Mouse (Mus musculus): ENCODE measurements around the gene Tnpo1. TPM values are rescaled to one million over a fixed set of nuclear protein-coding genes. Genes with fewer than 3 reads are reported as not detected.

Gene Tnpo1
- 17.1 and 20.7 TPM in 2 replicates for polyA plus RNA-seq (2015; fragmentation: Nextera tagmentation; extraction: Ambion mirVana)

GRCm38 (mm10) chr13:98926213-98926957 lies at the start of gene Tnpo1:
Gene Tnpo1, minus strand, starts transcription at chr13:98926384.
- no peaks in the 10 kb centered on the region for H3K36me3 ChIP-seq (ENCODE audit: control insufficient read depth, insufficient read depth, low read length)
- H3K4me3 ChIP-seq (ENCODE audit: low read depth, low read length), result peak within 1 kb of the TSS; percentile 100
- H3K9ac ChIP-seq (ENCODE audit: low read length), result peak within 1 kb of the TSS; percentile 100
- 1% methylated on average over 64 of the region's 75 CpGs for WGBS
- H3K4me1 ChIP-seq (replicated peaks; ENCODE audit: control insufficient read depth, insufficient read depth), result no peaks in the 10 kb centered on the region
- H3K27me3 ChIP-seq (ENCODE audit: control insufficient read depth, insufficient read depth, low read length), result no peaks in the 10 kb centered on the region
- TF ChIP-seq EP300 (optimal IDR thresholded peaks at IDR 0.05) (no peak), CTCF (IDR thresholded peaks at IDR 0.05; ENCODE audit: low read depth) (no peak)
- peak within 1 kb of the TSS; percentile 100 for H3K27ac ChIP-seq (replicated peaks)
- ATAC-seq (ENCODE audit: low FRiP score, low TSS enrichment), result peak; percentile 91
- H3K9me3 ChIP-seq (ENCODE audit: control insufficient read depth, low read length), result no peaks in the 10 kb centered on the region
- DNase-seq (ENCODE audit: low spot score), result peak; percentile 94
- H3K4me2 ChIP-seq (replicated peaks; ENCODE audit: low read depth), result peak within 1 kb of the TSS; percentile 78

- no peak for ATAC-seq (ENCODE audit: low FRiP score, low TSS enrichment)
- Histone ChIP-seq H3K27ac (replicated peaks) (no peak overlapping the region), H3K4me1 (replicated peaks; ENCODE audit: control insufficient read depth, insufficient read depth) (no peaks in the 10 kb centered on the region), H3K9me3 (ENCODE audit: control insufficient read depth, low read length) (no peaks in the 10 kb centered on the region), H3K4me3 (ENCODE audit: low read depth, low read length) (no peak overlapping the region), H3K4me2 (replicated peaks; ENCODE audit: low read depth) (no peak overlapping the region), H3K36me3 (ENCODE audit: control insufficient read depth, insufficient read depth, low read length) (no peaks in the 10 kb centered on the region), H3K27me3 (ENCODE audit: control insufficient read depth, insufficient read depth, low read length) (no peaks in the 10 kb centered on the region), H3K9ac (ENCODE audit: low read length) (no peak overlapping the region)
- TF ChIP-seq CTCF (IDR thresholded peaks at IDR 0.05; ENCODE audit: low read depth), result no peak
- TF ChIP-seq EP300 (optimal IDR thresholded peaks at IDR 0.05), result no peak
- 81% methylated on average over 3 of the region's 3 CpGs for WGBS
- no peak for DNase-seq (ENCODE audit: low spot score)
These were observed 45.9 kb upstream of the Tnpo1 start for GRCm38 (mm10) chr13:98972090-98972489.

GRCm38 (mm10) chr13:98971641-98972040 lies 45.5 kb upstream of the Tnpo1 start:
- TF ChIP-seq CTCF (IDR thresholded peaks at IDR 0.05; ENCODE audit: low read depth) (no peak), EP300 (optimal IDR thresholded peaks at IDR 0.05) (no peak)
- no peak overlapping the region for H3K4me3 ChIP-seq (ENCODE audit: low read depth, low read length)
- H3K27me3 ChIP-seq (ENCODE audit: control insufficient read depth, insufficient read depth, low read length), result no peaks in the 10 kb centered on the region
- WGBS, result 63% methylated on average over 5 of the region's 5 CpGs
- 0 out of 2 replicates have a peak, but pooled peaks have one; percentile 21 for ATAC-seq (ENCODE audit: low FRiP score, low TSS enrichment)
- H3K27ac ChIP-seq (replicated peaks), result no peak overlapping the region
- H3K36me3 ChIP-seq (ENCODE audit: control insufficient read depth, insufficient read depth, low read length), result no peaks in the 10 kb centered on the region
- H3K9ac ChIP-seq (ENCODE audit: low read length), result no peak overlapping the region
- no peak overlapping the region for H3K4me2 ChIP-seq (replicated peaks; ENCODE audit: low read depth)
- DNase-seq (ENCODE audit: low spot score), result no peak
- no peaks in the 10 kb centered on the region for H3K9me3 ChIP-seq (ENCODE audit: control insufficient read depth, low read length)
- H3K4me1 ChIP-seq (replicated peaks; ENCODE audit: control insufficient read depth, insufficient read depth), result no peaks in the 10 kb centered on the region

DNA sequence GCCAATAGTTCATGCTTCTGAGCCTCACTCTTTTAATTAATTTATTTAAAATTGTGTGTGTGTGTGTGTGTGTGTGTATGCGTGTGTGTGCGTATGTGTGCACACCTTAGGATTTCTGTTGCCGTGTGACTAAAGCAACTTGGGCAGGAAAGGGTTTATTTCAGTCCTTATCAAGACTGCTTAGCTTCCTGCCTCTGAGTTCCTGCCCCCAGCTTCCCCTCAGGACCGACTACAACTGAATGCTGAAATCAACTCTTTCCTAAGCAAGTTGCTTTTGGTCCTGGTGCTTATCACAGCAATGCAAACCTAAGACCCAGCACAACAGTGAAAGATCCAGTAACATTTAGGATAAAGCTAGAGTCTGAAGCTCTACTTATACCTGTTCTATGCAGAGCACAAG lies 42.3 kb upstream of the Tnpo1 start:
- H3K27me3 ChIP-seq (ENCODE audit: control insufficient read depth, insufficient read depth, low read length), result no peaks in the 10 kb centered on the region
- ATAC-seq (ENCODE audit: low FRiP score, low TSS enrichment) (no peak), DNase-seq (ENCODE audit: low spot score) (no peak)
- no peak overlapping the region for H3K9ac ChIP-seq (ENCODE audit: low read length)
- H3K4me2 ChIP-seq (replicated peaks; ENCODE audit: low read depth), result no peak overlapping the region
- 63% methylated on average over 4 of the region's 4 CpGs for WGBS
- no peak for TF ChIP-seq EP300 (optimal IDR thresholded peaks at IDR 0.05)
- no peak overlapping the region for H3K4me3 ChIP-seq (ENCODE audit: low read depth, low read length)
- H3K36me3 ChIP-seq (ENCODE audit: control insufficient read depth, insufficient read depth, low read length), result no peaks in the 10 kb centered on the region
- H3K9me3 ChIP-seq (ENCODE audit: control insufficient read depth, low read length), result no peaks in the 10 kb centered on the region
- no peak overlapping the region for H3K27ac ChIP-seq (replicated peaks)
- no peaks in the 10 kb centered on the region for H3K4me1 ChIP-seq (replicated peaks; ENCODE audit: control insufficient read depth, insufficient read depth)

DNA sequence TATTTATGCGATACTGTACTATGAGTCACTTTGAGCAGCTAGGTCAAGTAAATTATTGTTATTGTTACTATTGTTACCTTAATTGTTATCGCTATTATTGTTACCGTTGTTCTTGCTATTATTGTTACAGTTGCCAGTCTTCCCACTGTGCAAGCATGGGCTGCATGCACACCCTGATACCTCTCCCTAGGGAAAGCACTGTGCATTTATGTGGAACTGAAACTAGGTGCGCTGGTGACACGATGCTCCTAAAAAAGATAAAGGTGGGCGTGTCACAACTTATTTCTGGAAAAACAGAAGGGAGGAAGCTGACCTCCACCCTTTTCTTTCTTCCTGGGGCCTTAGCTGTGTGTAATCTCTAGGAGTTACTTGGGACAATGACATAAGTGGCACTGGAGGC lies 41.8 kb upstream of the Tnpo1 start:
- H3K4me1 ChIP-seq (replicated peaks; ENCODE audit: control insufficient read depth, insufficient read depth), result no peaks in the 10 kb centered on the region
- TF ChIP-seq CTCF (IDR thresholded peaks at IDR 0.05; ENCODE audit: low read depth) (no peak), EP300 (optimal IDR thresholded peaks at IDR 0.05) (no peak)
- no peak overlapping the region for H3K27ac ChIP-seq (replicated peaks)
- H3K9ac ChIP-seq (ENCODE audit: low read length), result no peak overlapping the region
- H3K4me2 ChIP-seq (replicated peaks; ENCODE audit: low read depth), result no peak overlapping the region
- H3K36me3 ChIP-seq (ENCODE audit: control insufficient read depth, insufficient read depth, low read length), result no peaks in the 10 kb centered on the region
- no peaks in the 10 kb centered on the region for H3K9me3 ChIP-seq (ENCODE audit: control insufficient read depth, low read length)
- H3K4me3 ChIP-seq (ENCODE audit: low read depth, low read length), result no peak overlapping the region
- no peak for DNase-seq (ENCODE audit: low spot score)
- 83% methylated on average over 6 of the region's 6 CpGs for WGBS
- H3K27me3 ChIP-seq (ENCODE audit: control insufficient read depth, insufficient read depth, low read length), result no peaks in the 10 kb centered on the region
- no peak for ATAC-seq (ENCODE audit: low FRiP score, low TSS enrichment)

DNA sequence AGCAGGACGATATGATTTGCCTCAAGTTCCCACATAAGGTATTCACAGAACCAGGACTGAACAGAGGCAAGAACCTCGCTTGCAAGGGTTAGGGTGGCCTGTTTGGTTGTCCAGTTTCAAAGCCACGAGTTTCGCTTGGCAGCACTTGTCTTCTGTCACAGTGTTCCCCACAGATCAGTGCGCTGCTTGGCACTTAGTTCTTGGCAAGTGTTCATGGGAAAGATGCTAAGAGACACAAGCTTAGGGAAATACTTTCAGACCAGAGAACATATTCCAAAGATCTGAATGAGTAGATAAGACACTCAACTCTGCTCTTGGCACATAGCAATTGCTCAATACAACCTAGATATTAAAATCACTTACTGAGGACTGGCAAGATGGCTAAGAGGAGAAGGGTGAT lies 40.4 kb upstream of the Tnpo1 start:
- DNase-seq (ENCODE audit: low spot score), result no peak
- no peak for TF ChIP-seq CTCF (IDR thresholded peaks at IDR 0.05; ENCODE audit: low read depth)
- ATAC-seq (ENCODE audit: low FRiP score, low TSS enrichment), result no peak
- Histone ChIP-seq H3K9ac (ENCODE audit: low read length) (no peak overlapping the region), H3K4me1 (replicated peaks; ENCODE audit: control insufficient read depth, insufficient read depth) (no peaks in the 10 kb centered on the region), H3K4me3 (ENCODE audit: low read depth, low read length) (no peak overlapping the region), H3K27me3 (ENCODE audit: control insufficient read depth, insufficient read depth, low read length) (no peaks in the 10 kb centered on the region), H3K9me3 (ENCODE audit: control insufficient read depth, low read length) (no peaks in the 10 kb centered on the region), H3K4me2 (replicated peaks; ENCODE audit: low read depth) (no peak overlapping the region), H3K36me3 (ENCODE audit: control insufficient read depth, insufficient read depth, low read length) (no peaks in the 10 kb centered on the region), H3K27ac (replicated peaks) (no peak overlapping the region)
- WGBS, result 84% methylated on average over 5 of the region's 5 CpGs

All from stomach, postnatal 0 days (tissue).